9 mouse cellular contexts compared by ENCODE assay signal in the genomic region with DNA sequence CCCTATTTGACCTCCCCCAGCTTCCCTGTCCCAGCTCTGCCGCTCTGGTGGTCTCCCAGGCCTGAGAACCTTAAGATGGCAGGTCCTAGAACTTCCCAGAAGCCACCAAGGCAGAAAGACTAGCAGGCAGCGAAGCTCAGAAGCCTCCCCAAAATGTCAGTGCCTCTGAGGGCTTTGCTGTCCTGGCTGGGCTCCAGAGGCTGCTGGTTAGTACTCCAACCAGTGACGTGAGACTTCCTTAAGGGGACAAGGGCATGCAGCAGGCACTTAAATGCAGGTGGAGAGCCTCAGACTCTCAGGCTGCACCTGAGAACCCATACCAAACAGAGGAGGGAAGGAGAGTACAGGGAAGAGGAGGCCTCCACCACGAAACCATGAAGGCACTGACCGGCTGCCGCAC. TPM values are rescaled to one million over a fixed set of nuclear protein-coding genes. Genes with fewer than 3 reads are reported as not detected.
DNase-seq lines count a peak whose midpoint lies in the region; ATAC-seq and TF ChIP-seq lines count a peak whose summit lies in the region.
"Had no signal": no experiment of that assay in that cellular context is flagged by ENCODE, and none has a peak within 500 bp of the region (broad histone marks: within the 10 kb centered on the region; RNA-seq: fewer than 3 reads in every experiment).

No protein-coding gene starts in this region.

- TF ChIP-seq POLR2A in bone marrow macrophage, adult 2 months (IDR thresholded peaks at IDR 0.05; ENCODE audit: borderline replicate concordance, low read depth, low read length): no peak

- TF ChIP-seq EP300 in liver, postnatal 0 days (IDR thresholded peaks at IDR 0.05; ENCODE audit: low read depth): no peak

- H3K4me2 ChIP-seq in forebrain, embryonic 13.5 days: no peak overlapping the region
- H3K4me2 ChIP-seq in forebrain, embryonic 14.5 days (ENCODE audit: low read length): no peak overlapping the region
- peak overlapping the region; percentile 84 for H3K4me2 ChIP-seq in liver, postnatal 0 days (ENCODE audit: low read depth, low read length)
- no peak overlapping the region for H3K4me2 ChIP-seq in forebrain, embryonic 16.5 days (ENCODE audit: low read length)

- peaks cover 31% of the 10 kb centered on the region for H3K4me1 ChIP-seq in forebrain, embryonic 13.5 days
- peaks cover 13% of the 10 kb centered on the region for H3K4me1 ChIP-seq in forebrain, embryonic 14.5 days (ENCODE audit: control insufficient read depth, insufficient read depth, low read length)
- peaks cover 38% of the 10 kb centered on the region for H3K4me1 ChIP-seq in bone marrow macrophage, adult 2 months (ENCODE audit: control insufficient read depth, insufficient read depth, low read length)
- H3K4me1 ChIP-seq in liver, postnatal 0 days (ENCODE audit: insufficient read depth): peaks cover 53% of the 10 kb centered on the region
- peaks cover 20% of the 10 kb centered on the region for H3K4me1 ChIP-seq in forebrain, embryonic 16.5 days (replicated peaks; ENCODE audit: control insufficient read depth, insufficient read depth, low read length)

- 0 out of 2 replicates have a peak overlapping the region, but pooled peaks have one; percentile 3 for H3K9ac ChIP-seq in forebrain, embryonic 13.5 days
- H3K9ac ChIP-seq in forebrain, embryonic 14.5 days (ENCODE audit: low read length): no peak overlapping the region
- H3K9ac ChIP-seq in liver, postnatal 0 days (replicated peaks): peak overlapping the region; percentile 42
- no peak overlapping the region for H3K9ac ChIP-seq in forebrain, embryonic 16.5 days (replicated peaks; ENCODE audit: low read depth, low read length)

- no peak for ATAC-seq in forebrain, embryonic 13.5 days
- ATAC-seq in forebrain, embryonic 14.5 days: no peak
- ATAC-seq in hematopoietic stem cell, adult 5-6 weeks (replicated peaks in 1 of 2; ENCODE audit: insufficient read depth in 1 of 2, low FRiP score in 2 of 2, low TSS enrichment in 1 of 2, low read depth in 1 of 2, poor library complexity in 2 of 2, severe bottlenecking in 2 of 2): peak; percentile 12 to 28; a peak in 2 of 4 replicates
- ATAC-seq in liver, postnatal 0 days: no peak
- ATAC-seq in inflammation-experienced regulatory T-cells, adult 6 months: no peak
- ATAC-seq in forebrain, embryonic 16.5 days: no peak

- H3K9me3 ChIP-seq in forebrain, embryonic 13.5 days (replicated peaks): no peaks in the 10 kb centered on the region
- H3K9me3 ChIP-seq in forebrain, embryonic 14.5 days (replicated peaks; ENCODE audit: control insufficient read depth, low read length): no peaks in the 10 kb centered on the region
- no peaks in the 10 kb centered on the region for H3K9me3 ChIP-seq in liver, postnatal 0 days (ENCODE audit: low read length)
- no peaks in the 10 kb centered on the region for H3K9me3 ChIP-seq in forebrain, embryonic 16.5 days (ENCODE audit: control insufficient read depth, low read length)

- WGBS in forebrain, embryonic 13.5 days: 94% methylated on average over 6 of the region's 6 CpGs
- WGBS in forebrain, embryonic 14.5 days: 88% methylated on average over 6 of the region's 6 CpGs
- 58% methylated on average over 6 of the region's 6 CpGs for WGBS in liver, postnatal 0 days (ENCODE audit: insufficient replicate concordance)
- 83% methylated on average over 6 of the region's 6 CpGs for WGBS in forebrain, embryonic 16.5 days

- H3K27ac ChIP-seq in forebrain, embryonic 13.5 days: no peak overlapping the region
- no peak overlapping the region for H3K27ac ChIP-seq in forebrain, embryonic 14.5 days (ENCODE audit: low read depth, low read length)
- peak overlapping the region; percentile 93 for H3K27ac ChIP-seq in bone marrow macrophage, adult 2 months (ENCODE audit: insufficient read depth, low read depth, low read length)
- peak overlapping the region; percentile 76 for H3K27ac ChIP-seq in liver, postnatal 0 days (ENCODE audit: low read depth)
- H3K27ac ChIP-seq in forebrain, embryonic 16.5 days (ENCODE audit: low read length): no peak overlapping the region

- no peaks in the 10 kb centered on the region for H3K27me3 ChIP-seq in forebrain, embryonic 13.5 days
- no peaks in the 10 kb centered on the region for H3K27me3 ChIP-seq in forebrain, embryonic 14.5 days (replicated peaks; ENCODE audit: control insufficient read depth, insufficient read depth, low read length)
- no peaks in the 10 kb centered on the region for H3K27me3 ChIP-seq in liver, postnatal 0 days (ENCODE audit: insufficient read depth, low read length)
- H3K27me3 ChIP-seq in forebrain, embryonic 16.5 days (replicated peaks; ENCODE audit: control insufficient read depth, insufficient read depth, low read length): no peaks in the 10 kb centered on the region

- H3K36me3 ChIP-seq in forebrain, embryonic 13.5 days (ENCODE audit: poor library complexity, severe bottlenecking): peaks cover 54% of the 10 kb centered on the region
- H3K36me3 ChIP-seq in forebrain, embryonic 14.5 days (ENCODE audit: control insufficient read depth, insufficient read depth, low read length): peaks cover 56% of the 10 kb centered on the region
- peaks cover 32% of the 10 kb centered on the region for H3K36me3 ChIP-seq in liver, postnatal 0 days (replicated peaks; ENCODE audit: insufficient read depth, low read length)
- H3K36me3 ChIP-seq in forebrain, embryonic 16.5 days (ENCODE audit: control insufficient read depth, insufficient read depth): peaks cover 10% of the 10 kb centered on the region

- TF ChIP-seq CTCF in bone marrow macrophage, adult 2 months (IDR thresholded peaks at IDR 0.05; ENCODE audit: low read depth, low read length): no peak
- TF ChIP-seq CTCF in liver, postnatal 0 days (IDR thresholded peaks at IDR 0.05; ENCODE audit: low read depth): no peak

- H3K4me3 ChIP-seq in forebrain, embryonic 13.5 days: no peak overlapping the region
- no peak overlapping the region for H3K4me3 ChIP-seq in forebrain, embryonic 14.5 days (ENCODE audit: low read depth, low read length)
- H3K4me3 ChIP-seq in bone marrow macrophage, adult 2 months (ENCODE audit: insufficient read depth, low read length): peak overlapping the region; percentile 81
- no peak overlapping the region for H3K4me3 ChIP-seq in liver, postnatal 0 days (ENCODE audit: low read depth, low read length)
- H3K4me3 ChIP-seq in forebrain, embryonic 16.5 days (replicated peaks; ENCODE audit: low read length): no peak overlapping the region
- H3K4me3 ChIP-seq: erythroblast, embryonic 14.5 days had no signal

- DNase-seq in forebrain, embryonic 14.5 days (ENCODE audit: low spot score): no peak
- no peak for DNase-seq in liver, postnatal 0 days
- DNase-seq in right cerebral cortex, postnatal 25 days: no peak

RNA-seq across cellular contexts. Expression of a gene that starts 3.6 kb away (rescaled TPM):
- 103 and 113 TPM in 2 replicates for polyA plus RNA-seq in forebrain, embryonic 13.5 days (2015; fragmentation: Nextera tagmentation; extraction: Ambion mirVana)
- polyA plus RNA-seq in forebrain, embryonic 14.5 days (2014; fragmentation: Nextera tagmentation; extraction: Ambion mirVana): 112 and 115 TPM in 2 replicates
- polyA plus RNA-seq in bone marrow macrophage, adult 2 months (2012; ENCODE audit: insufficient read depth, insufficient read length, missing spikeins): 70.7 and 83.1 TPM in 2 replicates
- total RNA-seq in hematopoietic stem cell, adult 5-6 weeks (2017): 80.2 and 111 TPM in 2 replicates
- polyA plus RNA-seq in liver, postnatal 0 days (2015; fragmentation: Nextera tagmentation; extraction: Ambion mirVana): 26.9 and 32.1 TPM in 2 replicates
- 10 to 100 TPM; 55.1 to 67.1 (median 62.0) TPM for polyA plus RNA-seq in inflammation-experienced regulatory T-cells, adult 6 months (2017; shearing (Covaris generic))
- 115 and 121 TPM in 2 replicates for polyA plus RNA-seq in forebrain, embryonic 16.5 days (2015; fragmentation: Nextera tagmentation; extraction: Ambion mirVana)

RNA-seq across cellular contexts. Expression of a gene that starts 31.6 kb away (rescaled TPM):
- polyA plus RNA-seq in forebrain, embryonic 13.5 days (2015; fragmentation: Nextera tagmentation; extraction: Ambion mirVana): 6.0 and 8.6 TPM in 2 replicates
- polyA plus RNA-seq in forebrain, embryonic 14.5 days (2014; fragmentation: Nextera tagmentation; extraction: Ambion mirVana): 3.4 and 3.7 TPM in 2 replicates
- polyA plus RNA-seq in bone marrow macrophage, adult 2 months (2012; ENCODE audit: insufficient read depth, insufficient read length, missing spikeins): not detected in 2 replicates
- 12.1 and 13.4 TPM in 2 replicates for total RNA-seq in hematopoietic stem cell, adult 5-6 weeks (2017)
- polyA plus RNA-seq in liver, postnatal 0 days (2015; fragmentation: Nextera tagmentation; extraction: Ambion mirVana): 1.1 and 1.3 TPM in 2 replicates
- polyA plus RNA-seq in inflammation-experienced regulatory T-cells, adult 6 months (2017; shearing (Covaris generic)): under 1 TPM in 2 of 3 experiments, not detected in 1; 0.09 to 0.15 TPM
- 7.3 and 8.9 TPM in 2 replicates for polyA plus RNA-seq in forebrain, embryonic 16.5 days (2015; fragmentation: Nextera tagmentation; extraction: Ambion mirVana)

RNA-seq across cellular contexts. Expression of a gene that starts 38.1 kb away (rescaled TPM):
- 4.7 and 5.8 TPM in 2 replicates for polyA plus RNA-seq in forebrain, embryonic 13.5 days (2015; fragmentation: Nextera tagmentation; extraction: Ambion mirVana)
- polyA plus RNA-seq in forebrain, embryonic 14.5 days (2014; fragmentation: Nextera tagmentation; extraction: Ambion mirVana): 2.8 and 5.7 TPM in 2 replicates
- polyA plus RNA-seq in bone marrow macrophage, adult 2 months (2012; ENCODE audit: insufficient read depth, insufficient read length, missing spikeins): 0.27 TPM in 1 of 2 replicates, not detected in the other
- total RNA-seq in hematopoietic stem cell, adult 5-6 weeks (2017): 1.0 and 6.9 TPM in 2 replicates
- 2.6 and 3.9 TPM in 2 replicates for polyA plus RNA-seq in liver, postnatal 0 days (2015; fragmentation: Nextera tagmentation; extraction: Ambion mirVana)
- polyA plus RNA-seq in inflammation-experienced regulatory T-cells, adult 6 months (2017; shearing (Covaris generic)): under 1 TPM in 2 of 3 experiments, not detected in 1; 0.42 to 0.47 TPM
- polyA plus RNA-seq in forebrain, embryonic 16.5 days (2015; fragmentation: Nextera tagmentation; extraction: Ambion mirVana): 4.4 TPM in 2 replicates

RNA-seq across cellular contexts. Expression of a gene that starts 41.3 kb away (rescaled TPM):
- 2.5 and 3.0 TPM in 2 replicates for polyA plus RNA-seq in forebrain, embryonic 13.5 days (2015; fragmentation: Nextera tagmentation; extraction: Ambion mirVana)
- 3.8 and 3.9 TPM in 2 replicates for polyA plus RNA-seq in forebrain, embryonic 14.5 days (2014; fragmentation: Nextera tagmentation; extraction: Ambion mirVana)
- 0.16 TPM in 1 of 2 replicates, not detected in the other for polyA plus RNA-seq in bone marrow macrophage, adult 2 months (2012; ENCODE audit: insufficient read depth, insufficient read length, missing spikeins)
- 0.99 and 1.6 TPM in 2 replicates for total RNA-seq in hematopoietic stem cell, adult 5-6 weeks (2017)
- polyA plus RNA-seq in liver, postnatal 0 days (2015; fragmentation: Nextera tagmentation; extraction: Ambion mirVana): not detected in 2 replicates
- polyA plus RNA-seq in inflammation-experienced regulatory T-cells, adult 6 months (2017; shearing (Covaris generic)): 1 to 10 TPM; 3.7 to 5.7 (median 5.2) TPM
- polyA plus RNA-seq in forebrain, embryonic 16.5 days (2015; fragmentation: Nextera tagmentation; extraction: Ambion mirVana): 3.7 and 4.1 TPM in 2 replicates
- polyA plus RNA-seq: erythroblast, embryonic 14.5 days had no signal

RNA-seq across cellular contexts. Expression of a gene that starts 49.7 kb away (rescaled TPM):
- polyA plus RNA-seq in forebrain, embryonic 13.5 days (2015; fragmentation: Nextera tagmentation; extraction: Ambion mirVana): 0.53 and 1.3 TPM in 2 replicates
- polyA plus RNA-seq in forebrain, embryonic 14.5 days (2014; fragmentation: Nextera tagmentation; extraction: Ambion mirVana): 1.6 and 2.1 TPM in 2 replicates
- polyA plus RNA-seq in bone marrow macrophage, adult 2 months (2012; ENCODE audit: insufficient read depth, insufficient read length, missing spikeins): 0.12 TPM in 1 of 2 replicates, not detected in the other
- 0.20 and 0.88 TPM in 2 replicates for total RNA-seq in hematopoietic stem cell, adult 5-6 weeks (2017)
- 0.54 and 0.69 TPM in 2 replicates for polyA plus RNA-seq in liver, postnatal 0 days (2015; fragmentation: Nextera tagmentation; extraction: Ambion mirVana)
- polyA plus RNA-seq in inflammation-experienced regulatory T-cells, adult 6 months (2017; shearing (Covaris generic)): 1 to 10 TPM in 2 of 3 experiments, not detected in 1; 1.2 to 1.5 TPM
- polyA plus RNA-seq in forebrain, embryonic 16.5 days (2015; fragmentation: Nextera tagmentation; extraction: Ambion mirVana): 2.2 and 3.4 TPM in 2 replicates
- polyA plus RNA-seq: erythroblast, embryonic 14.5 days had no signal

Comparison
In these comparisons a context has a peak if more than half of its experiments do, and no peak if none do; other contexts are left out.
1. H3K9ac ChIP-seq: peak in forebrain, embryonic 13.5 days (single experiment) and liver, postnatal 0 days (single experiment); none in forebrain, embryonic 14.5 days (single experiment) and forebrain, embryonic 16.5 days (single experiment).
2. ATAC-seq: peak in hematopoietic stem cell, adult 5-6 weeks (2 of 2); none in forebrain, embryonic 13.5 days (single experiment), forebrain, embryonic 14.5 days (single experiment), liver, postnatal 0 days (single experiment), inflammation-experienced regulatory T-cells, adult 6 months (single experiment) and forebrain, embryonic 16.5 days (single experiment).
3. H3K27ac ChIP-seq: peak in bone marrow macrophage, adult 2 months (single experiment) and liver, postnatal 0 days (single experiment); none in forebrain, embryonic 13.5 days (single experiment), forebrain, embryonic 14.5 days (single experiment) and forebrain, embryonic 16.5 days (single experiment).